Mouse (Mus musculus) urinary bladder, adult 2 months (tissue): ENCODE data around the gene Tymp. TPM values are rescaled to one million over a fixed set of nuclear protein-coding genes. Genes with fewer than 3 reads are reported as not detected.

Experiments used
- DNase-seq: peaks from one replicate; pipeline ENCODE4 v3.0.0; 2022; ENCODE audit warnings: low spot score
- polyA plus RNA-seq: library from polyadenylated mRNA; depleted of rRNA; stranded (reverse); fragments of >200 nt; gene quantifications from 2 replicates; pipeline ENCODE4 v1.2.3, GENCODE M21; 2012; rRNA removed

Tymp gene
- polyA plus RNA-seq = 1.7 and 1.8 TPM in 2 replicates

GRCm38 (mm10) chr15:89376957-89377356, at the start of gene Tymp:
Tymp (minus strand) TSS chr15:89377039.
- no peak for DNase-seq

GRCm38 (mm10) chr15:89425711-89426121, 48.9 kb upstream of the Tymp start, which contains the start of gene Cpt1b:
Cpt1b (minus strand) TSS chr15:89425863.
- no peak for DNase-seq

- DNase-seq = no peak
These were observed 47.8 kb upstream of the Tymp start for GRCm38 (mm10) chr15:89424621-89425020.

GRCm38 (mm10) chr15:89421938-89422337, 45.1 kb upstream of the Tymp start:
- no peak for DNase-seq

GRCm38 (mm10) chr15:89415282-89415681, 38.4 kb upstream of the Tymp start:
- DNase-seq = no peak

GRCm38 (mm10) chr15:89410118-89410517, 33.3 kb upstream of the Tymp start, which contains the start of gene Syce3:
Syce3 (minus strand) TSS chr15:89410503.
- DNase-seq = no peak

- DNase-seq = no peak
These were observed 29.9 kb upstream of the Tymp start for GRCm38 (mm10) chr15:89406691-89407090.

GRCm38 (mm10) chr15:89404831-89405623, 28.2 kb upstream of the Tymp start:
- no peak for DNase-seq

GRCm38 (mm10) chr15:89402471-89402870, 25.6 kb upstream of the Tymp start:
- no peak for DNase-seq

GRCm38 (mm10) chr15:89399716-89400115, 22.9 kb upstream of the Tymp start:
- DNase-seq = no peak

GRCm38 (mm10) chr15:89398146-89398545, 21.3 kb upstream of the Tymp start:
- no peak for DNase-seq

- DNase-seq = no peak
These were observed 20.0 kb upstream of the Tymp start for GRCm38 (mm10) chr15:89396883-89397282.

GRCm38 (mm10) chr15:89390081-89390480, 13.2 kb upstream of the Tymp start:
- DNase-seq = no peak

- DNase-seq = no peak
These were observed 10.3 kb upstream of the Tymp start for GRCm38 (mm10) chr15:89387127-89387526.

- no peak for DNase-seq
These were observed 7.8 kb upstream of the Tymp start, which contains the start of gene Klhdc7b for GRCm38 (mm10) chr15:89384617-89385016. Klhdc7b (plus strand) TSS chr15:89384917.

GRCm38 (mm10) chr15:89379429-89379828, 2.6 kb upstream of the Tymp start:
- no peak for DNase-seq

GRCm38 (mm10) chr15:89378831-89379401, 2.1 kb upstream of the Tymp start, which contains the start of gene Odf3b:
Odf3b (minus strand) TSS chr15:89379282.
- DNase-seq = no peak

- DNase-seq = no peak
These were observed 1.3 kb upstream of the Tymp start for GRCm38 (mm10) chr15:89377938-89378828.

GRCm38 (mm10) chr15:89377362-89377761, 523 bp upstream of the Tymp start:
- no peak for DNase-seq

- no peak for DNase-seq
These were observed 799 bp downstream of the Tymp start for GRCm38 (mm10) chr15:89376040-89376439.

GRCm38 (mm10) chr15:89374801-89375534, 1.9 kb downstream of the Tymp start:
- DNase-seq = no peak
